ENCODE assay signal across 8 mouse cellular contexts in the genomic region with DNA sequence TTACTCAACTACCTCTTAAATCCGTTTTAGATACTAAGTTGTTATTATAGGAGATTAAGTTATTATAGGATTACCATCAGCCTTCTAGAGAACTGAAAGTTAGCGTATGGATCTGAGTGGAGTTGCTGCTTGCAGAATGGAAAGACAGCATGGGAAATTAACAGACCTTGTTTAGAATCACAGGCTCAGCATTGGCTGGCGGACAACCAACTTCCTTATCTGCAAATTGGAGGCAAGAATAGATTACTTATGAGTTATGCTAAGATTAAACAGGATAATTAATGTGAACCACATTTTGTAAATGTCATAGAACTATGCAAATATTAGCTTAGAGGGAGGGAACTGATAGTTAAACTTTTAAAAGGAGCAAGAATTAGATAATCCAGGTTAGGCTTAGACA.
"Had no signal": no experiment of that assay in that cellular context is flagged by ENCODE, and none has a peak within 500 bp of the region (broad histone marks: within the 10 kb centered on the region; RNA-seq: fewer than 3 reads in every experiment).

No protein-coding gene starts in this region.

- DNase-seq: kidney, adult 11 months; left cerebral cortex, postnatal 4 days; lung, adult 18-20 months; lung, postnatal 36 days; midbrain, embryonic 14.5 days; right cerebral cortex, postnatal 4 days; spleen, adult 18-20 months; thymus, postnatal 36 days had no signal
